Mouse (Mus musculus): ENCODE measurements around the gene Gm44965. TPM values are rescaled to one million over a fixed set of nuclear protein-coding genes. Genes with fewer than 3 reads are reported as not detected.
A peak's percentile ranks its signal among the peaks of the same experiment; 100 is the strongest.

The Gm44965 gene
- polyA plus RNA-seq, 1 experiment, result not detected

GRCm38 (mm10) chr6:48554280-48555103 is 39.2 kb upstream of the Gm44965 start, which contains the start of gene Lrrc61:
Lrrc61 (plus strand) TSS chr6:48554796.
- Histone ChIP-seq H3K4me1 (ENCODE audit: control insufficient read depth, insufficient read depth, low read length) (no peaks in the 10 kb centered on the region), H3K27ac (ENCODE audit: control insufficient read depth, insufficient read depth, low read depth, low read length, poor library complexity) (peak within 1 kb of the TSS; percentile 92), H3K4me3 (replicated peaks; ENCODE audit: control insufficient read depth, low read depth, low read length) (peak within 1 kb of the TSS; percentile 90)
- TF ChIP-seq POLR2A (IDR thresholded peaks at IDR 0.05; ENCODE audit: borderline replicate concordance, control insufficient read depth, low read depth, low read length), result peak; percentile 57; the same call in 1 of the 2 replicates
- no peak for TF ChIP-seq CTCF (IDR thresholded peaks at IDR 0.05; ENCODE audit: control insufficient read depth, insufficient read depth, low read length)
- WGBS, result under 1% methylated on average over 39 of the region's 39 CpGs

GRCm38 (mm10) chr6:48555104-48555890 is 38.4 kb upstream of the Gm44965 start:
- H3K4me1 ChIP-seq (ENCODE audit: control insufficient read depth, insufficient read depth, low read length), result no peaks in the 10 kb centered on the region
- no peak for TF ChIP-seq CTCF (IDR thresholded peaks at IDR 0.05; ENCODE audit: control insufficient read depth, insufficient read depth, low read length)
- no peak for TF ChIP-seq POLR2A (IDR thresholded peaks at IDR 0.05; ENCODE audit: borderline replicate concordance, control insufficient read depth, low read depth, low read length)
- WGBS, result 22% methylated on average over 14 of the region's 14 CpGs
- peak overlapping the region; percentile 90 for H3K4me3 ChIP-seq (replicated peaks; ENCODE audit: control insufficient read depth, low read depth, low read length)
- H3K27ac ChIP-seq (ENCODE audit: control insufficient read depth, insufficient read depth, low read depth, low read length, poor library complexity), result peak overlapping the region; percentile 92; the same call in 1 of the 2 replicates

- WGBS, result 73% methylated on average over 3 of the region's 3 CpGs
- TF ChIP-seq CTCF (IDR thresholded peaks at IDR 0.05; ENCODE audit: control insufficient read depth, insufficient read depth, low read length) (no peak), POLR2A (IDR thresholded peaks at IDR 0.05; ENCODE audit: borderline replicate concordance, control insufficient read depth, low read depth, low read length) (no peak)
- Histone ChIP-seq H3K4me1 (ENCODE audit: control insufficient read depth, insufficient read depth, low read length) (no peaks in the 10 kb centered on the region), H3K4me3 (replicated peaks; ENCODE audit: control insufficient read depth, low read depth, low read length) (no peak overlapping the region), H3K27ac (ENCODE audit: control insufficient read depth, insufficient read depth, low read depth, low read length, poor library complexity) (no peak overlapping the region)
These were observed 37.8 kb upstream of the Gm44965 start for GRCm38 (mm10) chr6:48555956-48556355.

- no peaks in the 10 kb centered on the region for H3K4me1 ChIP-seq (ENCODE audit: control insufficient read depth, insufficient read depth, low read length)
- 89% methylated on average over 4 of the region's 4 CpGs for WGBS
- TF ChIP-seq POLR2A (IDR thresholded peaks at IDR 0.05; ENCODE audit: borderline replicate concordance, control insufficient read depth, low read depth, low read length), result no peak
- TF ChIP-seq CTCF (IDR thresholded peaks at IDR 0.05; ENCODE audit: control insufficient read depth, insufficient read depth, low read length), result no peak
- H3K27ac ChIP-seq (ENCODE audit: control insufficient read depth, insufficient read depth, low read depth, low read length, poor library complexity), result no peak overlapping the region
- no peak overlapping the region for H3K4me3 ChIP-seq (replicated peaks; ENCODE audit: control insufficient read depth, low read depth, low read length)
These were observed 27.9 kb upstream of the Gm44965 start for GRCm38 (mm10) chr6:48565693-48566310.

GRCm38 (mm10) chr6:48566312-48566711 is 27.4 kb upstream of the Gm44965 start:
- Histone ChIP-seq H3K4me1 (ENCODE audit: control insufficient read depth, insufficient read depth, low read length) (no peaks in the 10 kb centered on the region), H3K27ac (ENCODE audit: control insufficient read depth, insufficient read depth, low read depth, low read length, poor library complexity) (no peak overlapping the region), H3K4me3 (replicated peaks; ENCODE audit: control insufficient read depth, low read depth, low read length) (no peak overlapping the region)
- no peak for TF ChIP-seq POLR2A (IDR thresholded peaks at IDR 0.05; ENCODE audit: borderline replicate concordance, control insufficient read depth, low read depth, low read length)
- TF ChIP-seq CTCF (IDR thresholded peaks at IDR 0.05; ENCODE audit: control insufficient read depth, insufficient read depth, low read length), result no peak
- WGBS, result 61% methylated on average over 5 of the region's 5 CpGs

- 38% methylated on average over 21 of the region's 21 CpGs for WGBS
- H3K27ac ChIP-seq (ENCODE audit: control insufficient read depth, insufficient read depth, low read depth, low read length, poor library complexity), result no peak overlapping the region
- TF ChIP-seq CTCF (IDR thresholded peaks at IDR 0.05; ENCODE audit: control insufficient read depth, insufficient read depth, low read length) (no peak), POLR2A (IDR thresholded peaks at IDR 0.05; ENCODE audit: borderline replicate concordance, control insufficient read depth, low read depth, low read length) (no peak)
- H3K4me1 ChIP-seq (ENCODE audit: control insufficient read depth, insufficient read depth, low read length), result no peaks in the 10 kb centered on the region
- no peak overlapping the region for H3K4me3 ChIP-seq (replicated peaks; ENCODE audit: control insufficient read depth, low read depth, low read length)
These were observed 25.4 kb upstream of the Gm44965 start for GRCm38 (mm10) chr6:48568036-48568984.

- WGBS, result 44% methylated on average over 8 of the region's 8 CpGs
- Histone ChIP-seq H3K4me3 (replicated peaks; ENCODE audit: control insufficient read depth, low read depth, low read length) (no peak overlapping the region), H3K4me1 (ENCODE audit: control insufficient read depth, insufficient read depth, low read length) (no peaks in the 10 kb centered on the region), H3K27ac (ENCODE audit: control insufficient read depth, insufficient read depth, low read depth, low read length, poor library complexity) (no peak overlapping the region)
- no peak for TF ChIP-seq CTCF (IDR thresholded peaks at IDR 0.05; ENCODE audit: control insufficient read depth, insufficient read depth, low read length)
- no peak for TF ChIP-seq POLR2A (IDR thresholded peaks at IDR 0.05; ENCODE audit: borderline replicate concordance, control insufficient read depth, low read depth, low read length)
These were observed 24.5 kb upstream of the Gm44965 start for GRCm38 (mm10) chr6:48569065-48569807.

Data from bone marrow, adult 2 months (tissue).